Mouse (Mus musculus): ENCODE results near the gene Mrrf. TPM values are rescaled to one million over a fixed set of nuclear protein-coding genes. Genes with fewer than 3 reads are reported as not detected.

The Mrrf gene
- 18.2 and 20.9 TPM in 2 replicates for polyA plus RNA-seq (2021; fragmentation: Nextera tagmentation)
- long read RNA-seq, experiment 1, transcript Mrrf-201 (7 exons, 2,623 nt): major isoform, 93 of 106 reads
- long read RNA-seq, experiment 1, partial matches to known transcripts: 5 of 106 reads
- long read RNA-seq, experiment 1, other reads (novel, unspliced or antisense): 8 of 106 reads
- long read RNA-seq, experiment 2, transcript Mrrf-201 (7 exons, 2,623 nt): major isoform, 32 of 38 reads
- long read RNA-seq, experiment 2, partial matches to known transcripts: 3 of 38 reads
- long read RNA-seq, experiment 2, other reads (novel, unspliced or antisense): 3 of 38 reads

GRCm38 (mm10) chr2:36136300-36136941, at the start of gene Mrrf, which contains the start of gene Rbm18:
Mrrf (plus strand) TSS chr2:36136389.
Rbm18 (minus strand) TSS chr2:36136773.

GRCm38 (mm10) chr2:36104956-36105741, 31.0 kb upstream of the Mrrf start, which contains the start of gene Lhx6:
Lhx6 (minus strand) TSS chr2:36105408.

GRCm38 (mm10) chr2:36230366-36230765, 94.2 kb downstream of the Mrrf start, which contains the start of gene Ptgs1:
Ptgs1 (plus strand) TSS chr2:36230426.

Other genes with a start within 250 kb of the Mrrf start
- gene Ttll11, start 156.5 kb upstream of the Mrrf start, polyA plus RNA-seq (2021; fragmentation: Nextera tagmentation): 5.3 and 18.0 TPM in 2 replicates
- gene Ndufa8, start 87.0 kb upstream of the Mrrf start, polyA plus RNA-seq (2021; fragmentation: Nextera tagmentation): 414 and 527 TPM in 2 replicates
- 2.4 and 2.7 TPM in 2 replicates for gene Morn5, start 86.9 kb upstream of the Mrrf start, polyA plus RNA-seq (2021; fragmentation: Nextera tagmentation)
- gene Lhx6, start 31.0 kb upstream of the Mrrf start, polyA plus RNA-seq (2021; fragmentation: Nextera tagmentation): 4.3 TPM in 2 replicates
- 30.2 and 38.8 TPM in 2 replicates for gene Rbm18, start 384 bp downstream of the Mrrf start, polyA plus RNA-seq (2021; fragmentation: Nextera tagmentation)
- 13.2 and 14.0 TPM in 2 replicates for gene Ptgs1, start 94.0 kb downstream of the Mrrf start, polyA plus RNA-seq (2021; fragmentation: Nextera tagmentation)
- gene Olfr338, start 237.1 kb downstream of the Mrrf start, polyA plus RNA-seq (2021; fragmentation: Nextera tagmentation): not detected in 2 replicates

All from left cerebral cortex, adult 6 months (tissue).